Mouse (Mus musculus) liver, embryonic 14.5 days (tissue): ENCODE measurements around the gene Efnb2.

ENCODE experiments used
- CTCF ChIP-seq: IDR thresholded peaks from 2 replicates; pipeline ENCODE4 v1.5.1; 2016; ENCODE audit warnings: antibody characterized with exemption, low read depth, control low read depth
- EP300 ChIP-seq: IDR thresholded peaks from 2 replicates; pipeline ENCODE4 v1.6.1; 2016; ENCODE audit warnings: antibody characterized with exemption, low read depth

GRCm38 (mm10) chr8:8599931-8600330 lies 61.1 kb downstream of the Efnb2 start:
- TF ChIP-seq CTCF (no peak), EP300 (no peak)
